ENCODE assay signal across 14 mouse cellular contexts in the genomic region with DNA sequence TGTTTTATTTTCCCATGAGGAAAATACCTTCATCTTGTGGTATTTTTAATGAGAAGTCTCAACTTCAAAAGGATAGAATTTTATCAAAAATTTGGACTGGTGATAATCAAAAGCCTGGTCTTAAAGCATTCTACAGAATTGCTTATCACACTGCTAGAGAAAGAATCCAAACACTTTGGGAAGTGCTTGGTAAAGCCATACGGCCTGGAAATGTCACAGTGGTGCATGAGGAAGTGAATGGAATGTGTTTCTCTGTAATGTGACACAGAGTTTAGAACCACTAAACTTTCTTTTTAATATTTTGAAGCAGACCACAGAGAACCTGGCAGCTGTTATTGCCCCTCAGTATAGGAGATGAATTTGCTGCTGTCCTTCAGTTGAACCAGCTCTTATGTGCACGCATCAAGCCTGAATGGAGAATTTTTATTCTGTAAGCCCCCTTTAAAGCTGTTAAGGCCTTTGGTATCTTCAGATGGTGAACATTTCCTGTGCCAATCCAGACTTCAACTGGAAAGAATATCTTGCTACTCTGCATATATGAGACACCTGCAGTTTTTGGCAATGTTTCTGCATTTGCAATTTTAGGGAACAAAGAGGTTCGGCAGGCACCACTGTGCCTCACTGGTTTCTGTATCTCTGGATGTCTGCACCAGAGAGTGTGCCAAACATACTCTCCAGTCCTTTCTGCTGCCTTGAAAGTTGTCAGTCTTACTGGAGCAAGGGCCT.
DNase-seq lines count a peak whose midpoint lies in the region; ATAC-seq and TF ChIP-seq lines count a peak whose summit lies in the region.
"Had no signal": no experiment of that assay in that cellular context is flagged by ENCODE, and none has a peak within 500 bp of the region (broad histone marks: within the 10 kb centered on the region; RNA-seq: fewer than 3 reads in every experiment).

No protein-coding gene starts in this region.

- H3K4me2 ChIP-seq in midbrain, embryonic 15.5 days = no peak overlapping the region
- no peak overlapping the region for H3K4me2 ChIP-seq in midbrain, embryonic 11.5 days
- H3K4me2 ChIP-seq in intestine, embryonic 15.5 days (replicated peaks) = no peak overlapping the region
- H3K4me2 ChIP-seq: neural tube, embryonic 12.5 days had no signal

- no peak overlapping the region for H3K27ac ChIP-seq in midbrain, embryonic 15.5 days
- no peak overlapping the region for H3K27ac ChIP-seq in midbrain, embryonic 11.5 days (ENCODE audit: low read depth, low read length)
- H3K27ac ChIP-seq in heart, adult 2 months = no peak overlapping the region
- no peak overlapping the region for H3K27ac ChIP-seq in intestine, embryonic 15.5 days
- H3K27ac ChIP-seq: left cerebral cortex, adult 2 months; neural tube, embryonic 12.5 days had no signal

- WGBS in midbrain, embryonic 15.5 days = 72% methylated on average over 3 of the region's 3 CpGs
- WGBS in midbrain, embryonic 11.5 days = 87% methylated on average over 3 of the region's 3 CpGs
- WGBS in heart, adult 2 months = 55% methylated on average over 3 of the region's 3 CpGs
- 80% methylated on average over 3 of the region's 3 CpGs for WGBS in intestine, embryonic 15.5 days

- no peaks in the 10 kb centered on the region for H3K4me1 ChIP-seq in midbrain, embryonic 15.5 days
- no peaks in the 10 kb centered on the region for H3K4me1 ChIP-seq in midbrain, embryonic 11.5 days (ENCODE audit: control insufficient read depth, insufficient read depth, low read length)
- no peaks in the 10 kb centered on the region for H3K4me1 ChIP-seq in heart, adult 2 months (ENCODE audit: control insufficient read depth, insufficient read depth, low read length)
- H3K4me1 ChIP-seq in intestine, embryonic 15.5 days (replicated peaks) = no peaks in the 10 kb centered on the region
- H3K4me1 ChIP-seq: neural tube, embryonic 12.5 days had no signal

- no peak overlapping the region for H3K4me3 ChIP-seq in midbrain, embryonic 15.5 days
- no peak overlapping the region for H3K4me3 ChIP-seq in midbrain, embryonic 11.5 days (ENCODE audit: low read depth, low read length)
- no peak overlapping the region for H3K4me3 ChIP-seq in heart, adult 2 months
- H3K4me3 ChIP-seq in intestine, embryonic 15.5 days (replicated peaks) = no peak overlapping the region
- H3K4me3 ChIP-seq: left cerebral cortex, adult 2 months; neural tube, embryonic 12.5 days had no signal

- no peak for TF ChIP-seq CTCF in heart, adult 2 months (IDR thresholded peaks at IDR 0.05)

- H3K27me3 ChIP-seq in midbrain, embryonic 15.5 days (replicated peaks) = no peaks in the 10 kb centered on the region
- H3K27me3 ChIP-seq in midbrain, embryonic 11.5 days (ENCODE audit: control insufficient read depth, insufficient read depth, low read length) = no peaks in the 10 kb centered on the region
- H3K27me3 ChIP-seq in heart, adult 2 months (ENCODE audit: control insufficient read depth, insufficient read depth, low read length) = no peaks in the 10 kb centered on the region
- H3K27me3 ChIP-seq in intestine, embryonic 15.5 days (replicated peaks) = no peaks in the 10 kb centered on the region
- H3K27me3 ChIP-seq: neural tube, embryonic 12.5 days had no signal

- peak; percentile 56; the same call in 1 of the 2 replicates for ATAC-seq in midbrain, embryonic 15.5 days (replicated peaks)
- ATAC-seq in midbrain, embryonic 11.5 days (ENCODE audit: low FRiP score) = no peak
- ATAC-seq in intestine, embryonic 15.5 days = no peak

- TF ChIP-seq EP300 in heart, adult 2 months (IDR thresholded peaks at IDR 0.05; ENCODE audit: insufficient read depth, low read depth, low read length) = no peak

- no peaks in the 10 kb centered on the region for H3K79me2 ChIP-seq in heart, adult 2 months (replicated peaks; ENCODE audit: control insufficient read depth, insufficient read depth, low read length)

- no peaks in the 10 kb centered on the region for H3K36me3 ChIP-seq in midbrain, embryonic 15.5 days (replicated peaks)
- no peaks in the 10 kb centered on the region for H3K36me3 ChIP-seq in midbrain, embryonic 11.5 days (ENCODE audit: control insufficient read depth, insufficient read depth, low read length)
- no peaks in the 10 kb centered on the region for H3K36me3 ChIP-seq in heart, adult 2 months (ENCODE audit: control insufficient read depth, insufficient read depth, low read length)
- H3K36me3 ChIP-seq in intestine, embryonic 15.5 days = no peaks in the 10 kb centered on the region
- H3K36me3 ChIP-seq: neural tube, embryonic 12.5 days had no signal

- no peak overlapping the region for H3K9ac ChIP-seq in midbrain, embryonic 15.5 days
- no peak overlapping the region for H3K9ac ChIP-seq in midbrain, embryonic 11.5 days (ENCODE audit: low read length)
- H3K9ac ChIP-seq in heart, adult 2 months (ENCODE audit: low read depth, low read length) = no peak overlapping the region
- no peak overlapping the region for H3K9ac ChIP-seq in intestine, embryonic 15.5 days
- H3K9ac ChIP-seq: neural tube, embryonic 12.5 days had no signal

- peak; percentile 3 to 25 for DNase-seq in cerebellum, postnatal 14 days
- DNase-seq in cerebellum, adult 11 months = no peak
- DNase-seq in midbrain, embryonic 11.5 days (ENCODE audit: low spot score, missing footprints) = no peak
- DNase-seq in layer of hippocampus, adult 18-20 months (ENCODE audit: low spot score in 2 of 2) = peak; percentile 9 to 71
- peak; percentile 17 to 74 for DNase-seq in left cerebral cortex, postnatal 25 days (ENCODE audit: low spot score in 2 of 2)
- DNase-seq in heart, adult 2 months = no peak
- DNase-seq: adrenal gland, postnatal 10 days; heart, adult 11 months; heart, postnatal 14 days; thymus, postnatal 25 days had no signal

- no peaks in the 10 kb centered on the region for H3K9me3 ChIP-seq in midbrain, embryonic 15.5 days
- no peaks in the 10 kb centered on the region for H3K9me3 ChIP-seq in midbrain, embryonic 11.5 days (ENCODE audit: control insufficient read depth, low read length)
- no peaks in the 10 kb centered on the region for H3K9me3 ChIP-seq in intestine, embryonic 15.5 days
- H3K9me3 ChIP-seq: neural tube, embryonic 12.5 days had no signal

- intact Hi-C loops in left cerebral cortex, postnatal 25 days (cut with DNase I) = no loop called here
- intact Hi-C loops in heart, adult 2 months (cut with DNase I) = no loop called here

- no peak for TF ChIP-seq POLR2A in heart, adult 2 months (IDR thresholded peaks at IDR 0.05; ENCODE audit: insufficient read depth, low read depth, low read length)

Comparison
In these comparisons a context has a peak if more than half of its experiments do, and no peak if none do; other contexts are left out.
1. DNase-seq: peak in cerebellum, postnatal 14 days (2 of 2), layer of hippocampus, adult 18-20 months (2 of 2) and left cerebral cortex, postnatal 25 days (2 of 2); none in cerebellum, adult 11 months (single experiment), midbrain, embryonic 11.5 days (single experiment) and heart, adult 2 months (0 of 2).